Mouse (Mus musculus) limb, embryonic 14.5 days (tissue): Measurements from ENCODE around the gene Atxn1. TPM values are rescaled to one million over a fixed set of nuclear protein-coding genes. Genes with fewer than 3 reads are reported as not detected.

Source experiments
- ATAC-seq: fragments of 200-750 bp; cut with Nextera tagmentation; 2 replicates; pipeline ENCODE4 v1.8.0; 2017; ENCODE audit warnings: low read depth, moderate number of reproducible peaks, moderate TSS enrichment; ENCODE audit not compliant: low FRiP score
- DNase-seq: peaks from one replicate; pipeline ENCODE4 v3.0.0-alpha.2; 2015; ENCODE audit warnings: low spot score
- H3K27ac ChIP-seq: fragments of 300-500 bp; sonication (generic); replicated peaks from 2 replicates; pipeline ENCODE4 v1.5.1; 2014; ENCODE audit warnings: low read depth, mild to moderate bottlenecking, low read length, moderate library complexity, mixed read lengths
- H3K27me3 ChIP-seq: fragments of 300-500 bp; sonication (generic); 2 replicates; pipeline ENCODE4 v1.6.1; 2014; ENCODE audit warnings: low read length, mixed read lengths; ENCODE audit not compliant: control insufficient read depth, insufficient read depth
- H3K36me3 ChIP-seq: fragments of 300-500 bp; sonication (generic); 2 replicates; pipeline ENCODE4 v1.6.1; 2014; ENCODE audit warnings: mild to moderate bottlenecking, low read length, moderate library complexity, mixed read lengths; ENCODE audit not compliant: control insufficient read depth, insufficient read depth
- H3K4me1 ChIP-seq: fragments of 300-500 bp; sonication (generic); 2 replicates; pipeline ENCODE4 v1.6.1; 2014; ENCODE audit warnings: antibody characterized with exemption, low read length, mixed read lengths; ENCODE audit not compliant: control insufficient read depth, insufficient read depth
- H3K4me2 ChIP-seq: fragments of 300-500 bp; sonication (generic); replicated peaks from 2 replicates; pipeline ENCODE4 v1.6.1; 2014; ENCODE audit warnings: low read depth, mild to moderate bottlenecking, low read length, moderate library complexity; ENCODE audit not compliant: severe bottlenecking
- H3K4me3 ChIP-seq: fragments of 300-500 bp; sonication (generic); replicated peaks from 2 replicates; pipeline ENCODE4 v1.5.1; 2014; ENCODE audit warnings: low read length
- H3K9ac ChIP-seq: fragments of 300-500 bp; sonication (generic); 2 replicates; pipeline ENCODE4 v1.6.1; 2014; ENCODE audit warnings: mild to moderate bottlenecking, low read depth, low read length, moderate library complexity; ENCODE audit not compliant: severe bottlenecking
- H3K9me3 ChIP-seq: fragments of 300-500 bp; sonication (generic); 2 replicates; pipeline ENCODE4 v1.6.1; 2016; ENCODE audit warnings: low read length; ENCODE audit not compliant: control insufficient read depth
- POLR2A ChIP-seq: fragments of 200-500 bp; IDR thresholded peaks from 2 replicates; pipeline ENCODE4 v1.8.0; 2012; ENCODE audit warnings: inconsistent platforms, mild to moderate bottlenecking, moderate library complexity, borderline replicate concordance; ENCODE audit not compliant: insufficient read depth, insufficient read length; ENCODE audit errors: extremely low read depth
- WGBS: fragments of 180-500 bp; shearing (Covaris S2); extraction: QIAGEN DNeasy Blood & Tissue Kit; methylation state at CpG from one replicate; pipeline ENCODE4 v1.1.7; 2014; 5-methylcytosine and 5-hydroxymethylcytosine counted together
- polyA plus RNA-seq, 2 experiments: library from polyadenylated mRNA; depleted of rRNA in 1 of 2; stranded (reverse) in 1 of 2; unstranded in 1 of 2; fragments of >200 nt; fragmentation: Nextera tagmentation in 1 of 2; extraction: Ambion mirVana in 1 of 2; gene quantifications; 2 replicates each; pipeline versions ENCODE4 v1.2.1 to v1.2.3; 2012 to 2014

Gene Atxn1
- polyA plus RNA-seq, 2 experiments, result 3.3 to 5.3 TPM

- TF ChIP-seq POLR2A, result no peak
- DNase-seq, result peak; percentile 45
- peak; percentile 25 for ATAC-seq
Measured at GRCm38 (mm10) chr13:45963497-45964330, 1.1 kb downstream of the Atxn1 start.

DNA sequence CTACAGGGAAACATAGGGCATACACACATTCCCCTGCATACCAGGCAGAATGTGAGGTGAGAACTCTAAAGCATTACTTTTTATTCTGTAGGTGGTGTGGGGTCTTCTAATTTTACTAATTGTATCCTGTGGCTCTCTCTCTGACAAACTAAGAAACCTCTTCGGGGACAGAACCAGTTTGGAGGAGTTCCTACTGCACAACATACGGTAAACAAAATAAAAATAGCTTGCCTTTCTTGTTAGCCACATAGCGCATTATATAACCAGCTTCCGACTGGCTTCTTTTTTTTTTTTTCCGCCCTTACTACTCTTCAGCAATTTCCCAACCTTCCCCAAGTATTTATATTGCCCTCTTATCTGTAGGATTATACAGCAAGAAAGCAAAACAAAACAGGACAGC lies 2.0 kb downstream of the Atxn1 start:
- no peaks in the 10 kb centered on the region for H3K9me3 ChIP-seq

More at GRCm38 (mm10) chr13:45963497-45964330, 1.1 kb downstream of the Atxn1 start:
- H3K4me3 ChIP-seq, result peak overlapping the region; percentile 87
- peak overlapping the region; percentile 89 for H3K27ac ChIP-seq
- no peaks in the 10 kb centered on the region for H3K36me3 ChIP-seq
- under 1% methylated on average over 39 of the region's 95 CpGs for WGBS
- H3K9ac ChIP-seq, result peak overlapping the region; percentile 86
- H3K9me3 ChIP-seq, result no peaks in the 10 kb centered on the region
- peaks cover 30% of the 10 kb centered on the region for H3K4me1 ChIP-seq
- H3K4me2 ChIP-seq, result peak overlapping the region; percentile 85
- no peaks in the 10 kb centered on the region for H3K27me3 ChIP-seq

GRCm38 (mm10) chr13:45961871-45962630 lies 2.8 kb downstream of the Atxn1 start:
- Histone ChIP-seq H3K9me3 (no peaks in the 10 kb centered on the region), H3K4me3 (peak overlapping the region; percentile 87), H3K4me2 (peak overlapping the region; percentile 85), H3K9ac (no peak overlapping the region), H3K27ac (no peak overlapping the region), H3K4me1 (peaks cover 30% of the 10 kb centered on the region), H3K36me3 (no peaks in the 10 kb centered on the region), H3K27me3 (no peaks in the 10 kb centered on the region)
- TF ChIP-seq POLR2A, result no peak
- DNase-seq (no peak), ATAC-seq (no peak)
- WGBS, result 25% methylated on average over 9 of the region's 9 CpGs

More for the DNA sequence above, 2.0 kb downstream of the Atxn1 start:
- peak overlapping the region; percentile 86 for H3K9ac ChIP-seq
- DNase-seq (no peak), ATAC-seq (no peak)
- TF ChIP-seq POLR2A, result no peak
- H3K4me1 ChIP-seq, result peaks cover 30% of the 10 kb centered on the region
- H3K27ac ChIP-seq, result no peak overlapping the region
- peak overlapping the region; percentile 87 for H3K4me3 ChIP-seq
- peak overlapping the region; percentile 85 for H3K4me2 ChIP-seq
- no peaks in the 10 kb centered on the region for H3K36me3 ChIP-seq
- 6% methylated on average over 5 of the region's 5 CpGs for WGBS
- H3K27me3 ChIP-seq, result no peaks in the 10 kb centered on the region

- Histone ChIP-seq H3K9ac (no peak overlapping the region), H3K27ac (no peak overlapping the region)
Measured at GRCm38 (mm10) chr13:45960311-45960965, 4.4 kb downstream of the Atxn1 start.

GRCm38 (mm10) chr13:45958306-45958705 lies 6.5 kb downstream of the Atxn1 start:
- WGBS, result 76% methylated on average over 4 of the region's 4 CpGs
- peaks cover 22% of the 10 kb centered on the region; the same call in 1 of the 2 replicates for H3K4me1 ChIP-seq
- no peak overlapping the region for H3K4me2 ChIP-seq
- no peak for TF ChIP-seq POLR2A
- no peaks in the 10 kb centered on the region for H3K36me3 ChIP-seq
- H3K27me3 ChIP-seq, result no peaks in the 10 kb centered on the region
- H3K9me3 ChIP-seq, result no peaks in the 10 kb centered on the region
- DNase-seq (no peak), ATAC-seq (no peak)
- H3K4me3 ChIP-seq, result no peak overlapping the region
- no peak overlapping the region for H3K9ac ChIP-seq
- no peak overlapping the region for H3K27ac ChIP-seq

More at GRCm38 (mm10) chr13:45960311-45960965, 4.4 kb downstream of the Atxn1 start:
- ATAC-seq (no peak), DNase-seq (no peak)
- Histone ChIP-seq H3K4me3 (no peak overlapping the region), H3K27me3 (no peaks in the 10 kb centered on the region), H3K36me3 (no peaks in the 10 kb centered on the region), H3K9me3 (no peaks in the 10 kb centered on the region), H3K4me1 (peaks cover 22% of the 10 kb centered on the region; the same call in 1 of the 2 replicates), H3K4me2 (no peak overlapping the region)
- no peak for TF ChIP-seq POLR2A
- WGBS, result 42% methylated on average over 14 of the region's 14 CpGs
